Mouse (Mus musculus) MEL-GATA-1-ER (cell line): ENCODE results near the gene Fbxl17.

Experiments
- DNase-seq: peaks from one replicate; pipeline ENCODE4 v3.0.0-alpha.2; 2012; ENCODE audit warnings: low read depth; ENCODE audit errors: extremely low read depth

Fbxl17 gene

GRCm38 (mm10) chr17:63499636-63500155, at the start of gene Fbxl17:
Gene Fbxl17, minus strand, starts transcription at chr17:63500017.
- no peak for DNase-seq

- no peak for DNase-seq
Measured at GRCm38 (mm10) chr17:63547465-63547864, 47.6 kb upstream of the Fbxl17 start.

GRCm38 (mm10) chr17:63534576-63535265, 34.9 kb upstream of the Fbxl17 start:
- DNase-seq, result no peak

GRCm38 (mm10) chr17:63533074-63533836, 33.4 kb upstream of the Fbxl17 start:
- DNase-seq, result no peak

GRCm38 (mm10) chr17:63529476-63529875, 29.7 kb upstream of the Fbxl17 start:
- DNase-seq, result no peak

GRCm38 (mm10) chr17:63520691-63521090, 20.9 kb upstream of the Fbxl17 start:
- DNase-seq, result no peak

GRCm38 (mm10) chr17:63510451-63510850, 10.6 kb upstream of the Fbxl17 start:
- no peak for DNase-seq

GRCm38 (mm10) chr17:63501091-63501490, 1.3 kb upstream of the Fbxl17 start:
- peak; percentile 57 for DNase-seq

- peak; percentile 73 for DNase-seq
Measured at GRCm38 (mm10) chr17:63500156-63500834, 478 bp upstream of the Fbxl17 start.

DNA sequence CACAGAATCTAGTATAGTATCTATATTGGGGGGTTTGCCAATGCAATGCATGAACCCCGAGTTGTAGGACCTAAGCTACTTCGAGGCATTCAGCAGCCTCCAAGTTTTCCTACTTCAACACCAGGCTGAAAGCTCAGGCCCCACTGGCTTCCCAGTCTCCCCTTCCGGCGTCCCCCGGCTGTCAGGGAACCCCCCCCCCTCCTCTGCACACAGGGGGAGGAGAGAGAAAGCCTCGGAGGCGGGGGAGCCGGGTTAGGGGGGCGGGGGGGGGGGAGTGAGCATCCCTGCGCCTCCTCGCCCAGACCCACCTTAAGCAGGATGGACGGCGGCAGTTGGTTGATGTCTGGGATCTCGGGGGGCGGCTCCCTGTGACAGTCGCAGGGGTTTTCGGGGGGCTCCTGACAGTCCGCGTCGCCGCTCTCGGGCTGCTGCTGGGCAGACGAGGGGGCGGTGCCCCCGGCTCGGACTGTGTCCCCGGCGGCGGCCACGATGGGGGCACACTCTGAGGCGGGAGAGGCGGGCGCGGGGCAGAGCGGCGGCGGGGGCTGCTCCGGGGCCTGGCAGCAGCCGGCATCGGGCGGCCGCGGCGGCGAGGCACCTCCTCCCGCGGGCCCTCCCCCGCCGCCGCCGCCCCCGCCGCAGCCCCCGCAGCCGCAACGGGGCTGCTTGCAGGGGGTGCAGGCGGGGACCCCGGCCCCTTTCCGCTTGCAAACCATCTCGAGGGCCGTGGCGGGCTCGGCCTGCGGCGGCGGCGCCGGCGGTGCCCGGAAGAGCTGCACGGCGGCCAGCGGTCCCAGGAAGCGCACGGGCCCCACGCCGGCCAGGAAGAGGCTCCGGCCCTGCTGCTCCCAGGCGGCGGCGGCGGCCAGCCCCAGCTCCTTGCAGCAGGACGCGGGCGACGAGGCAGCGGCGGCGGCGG, 841 bp downstream of the Fbxl17 start:
- no peak for DNase-seq

GRCm38 (mm10) chr17:63498182-63498716, 1.6 kb downstream of the Fbxl17 start:
- DNase-seq, result peak; percentile 12

DNA sequence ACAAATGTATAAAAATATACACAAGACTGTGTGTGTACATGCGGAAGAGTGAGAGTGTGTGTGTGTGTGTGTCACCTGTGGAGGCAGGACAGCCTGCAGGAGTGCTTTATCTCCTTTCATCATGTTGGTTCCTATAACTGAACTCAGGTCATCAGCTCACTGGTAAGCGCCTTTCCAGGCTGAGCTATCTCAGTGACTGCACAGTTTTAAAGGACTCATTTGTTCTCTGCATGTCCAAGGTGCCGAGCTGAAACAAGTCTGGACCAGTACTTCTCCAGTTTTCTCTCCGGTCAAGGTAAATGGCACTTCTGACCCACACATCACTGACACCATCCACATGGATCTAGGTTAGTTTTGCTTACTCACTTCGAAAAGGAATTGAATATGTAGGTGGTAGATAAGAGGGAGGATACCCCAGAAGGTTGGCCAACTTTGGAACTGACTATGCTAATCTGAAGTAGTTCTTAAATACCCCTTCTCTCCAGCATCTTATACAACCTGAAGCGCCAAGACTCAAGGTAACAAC, 2.5 kb downstream of the Fbxl17 start:
- peak; percentile 30 for DNase-seq

DNA sequence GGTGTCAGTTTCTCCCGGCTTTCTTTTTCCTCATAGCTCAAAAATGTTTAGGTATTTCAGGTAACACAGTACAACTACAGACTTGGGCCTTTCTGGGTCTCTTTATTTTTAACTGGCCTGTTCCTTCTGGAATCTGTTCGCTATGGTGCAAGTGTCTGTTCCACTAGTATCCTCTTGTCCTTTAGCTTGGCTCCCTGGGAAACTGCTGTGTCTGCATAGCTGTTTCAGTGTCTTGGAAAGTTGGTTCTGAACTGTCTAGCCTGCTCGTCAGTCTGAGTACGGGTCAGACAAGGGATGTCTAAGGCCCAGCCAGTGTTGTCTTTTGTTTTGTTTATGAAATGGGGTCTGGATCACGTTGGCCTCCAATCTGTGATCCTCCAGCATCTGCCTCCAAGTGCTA, 3.7 kb downstream of the Fbxl17 start:
- DNase-seq, result no peak

GRCm38 (mm10) chr17:63493876-63494580, 5.8 kb downstream of the Fbxl17 start:
- DNase-seq, result no peak

GRCm38 (mm10) chr17:63493274-63493673, 6.5 kb downstream of the Fbxl17 start:
- DNase-seq, result no peak

DNA sequence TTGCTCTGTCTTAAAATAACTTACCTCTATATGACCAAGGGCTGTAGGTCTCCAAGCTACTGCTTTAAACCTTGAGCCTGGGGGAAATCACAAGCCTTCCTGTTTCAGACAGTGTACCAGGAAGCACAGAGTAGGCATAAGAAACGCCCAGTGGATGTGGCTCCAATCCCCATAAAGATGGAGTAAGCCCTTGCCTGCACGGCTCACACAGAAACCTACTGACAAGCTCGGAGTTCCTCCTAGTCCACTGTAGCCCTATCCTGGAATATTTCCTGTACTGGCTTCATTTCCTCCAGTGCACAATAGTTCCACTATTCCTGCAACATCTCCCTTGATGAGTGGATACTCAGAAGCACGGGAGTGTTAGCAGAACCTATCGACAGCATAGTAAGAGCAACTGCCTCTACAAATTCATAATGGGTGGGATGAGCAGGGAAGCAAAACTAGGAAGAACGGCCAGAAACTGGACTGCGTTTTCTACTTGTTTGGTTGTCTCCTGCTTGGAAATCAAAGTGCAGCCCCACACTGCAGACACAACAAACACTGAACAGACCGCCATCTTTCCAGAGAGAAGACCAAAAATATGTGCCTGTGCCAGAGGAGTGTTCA, 7.0 kb downstream of the Fbxl17 start:
- no peak for DNase-seq

GRCm38 (mm10) chr17:63489525-63489924, 10.3 kb downstream of the Fbxl17 start:
- no peak for DNase-seq

DNA sequence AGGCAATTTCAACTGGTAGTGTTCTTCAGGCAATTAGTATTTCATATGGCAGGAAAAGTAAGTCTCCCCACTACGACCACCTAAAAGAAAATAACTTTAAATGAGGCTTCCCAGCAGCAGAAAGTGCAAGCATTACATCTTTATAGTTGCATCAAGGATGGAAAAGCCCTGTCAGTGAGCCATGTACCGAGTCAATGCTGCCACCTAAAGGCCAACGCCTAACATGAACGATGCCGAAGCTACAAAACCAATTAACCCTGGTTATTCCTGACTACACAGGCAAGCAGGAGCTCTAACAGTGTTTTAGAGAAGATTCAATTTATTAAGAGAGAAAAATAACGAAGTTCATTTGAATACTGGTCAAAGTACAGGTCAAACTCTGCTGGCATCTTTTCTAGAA, 32.0 kb downstream of the Fbxl17 start:
- DNase-seq, result peak; percentile 40

GRCm38 (mm10) chr17:63465239-63465638, 34.6 kb downstream of the Fbxl17 start:
- no peak for DNase-seq
